Mouse (Mus musculus): Measurements from ENCODE around the gene Trmt5.

DNA sequence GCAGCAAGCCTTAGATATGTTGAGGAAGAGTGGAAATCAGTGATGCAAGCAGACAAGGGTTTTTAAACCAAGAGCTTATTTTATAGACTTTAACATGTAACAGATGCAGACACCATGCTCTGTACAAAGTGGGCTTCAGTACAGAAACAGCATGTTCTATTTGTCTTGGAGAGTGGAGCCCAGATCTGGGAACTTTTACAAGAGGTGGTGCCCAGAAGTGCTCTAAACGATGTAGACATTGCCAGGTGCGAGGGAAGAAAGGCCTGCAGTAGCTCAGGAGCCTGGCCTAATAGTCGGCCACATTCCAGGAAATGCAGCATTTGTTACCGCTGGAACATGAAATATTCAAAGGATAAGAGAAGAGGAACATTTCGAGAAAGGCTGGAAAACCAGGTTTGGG, 40.8 kb downstream of the Trmt5 start:
- TF ChIP-seq POLR2A (IDR thresholded peaks at IDR 0.05; ENCODE audit: insufficient read depth, low read depth, low read length) = no peak
- no peak for TF ChIP-seq CTCF (IDR thresholded peaks at IDR 0.05; ENCODE audit: insufficient read depth, low read depth, low read length)

Measured in olfactory bulb, adult 2 months (tissue).